Mouse (Mus musculus): Measurements from ENCODE around the gene Cytip. TPM values are rescaled to one million over a fixed set of nuclear protein-coding genes. Genes with fewer than 3 reads are reported as not detected.

Gene Cytip
- polyA plus RNA-seq, 1 experiment from 2014 or later, result 3.2 TPM

- DNase-seq (ENCODE audit: low spot score) (no peak), ATAC-seq (ENCODE audit: low read depth) (no peak)
- Histone ChIP-seq H3K4me3 (ENCODE audit: low read depth, low read length) (no peak overlapping the region), H3K9ac (ENCODE audit: low read depth, low read length) (no peak overlapping the region), H3K36me3 (ENCODE audit: control insufficient read depth, insufficient read depth, low read length) (no peaks in the 10 kb centered on the region), H3K4me2 (ENCODE audit: low read depth, low read length) (no peak overlapping the region), H3K9me3 (ENCODE audit: control insufficient read depth, low read length) (no peaks in the 10 kb centered on the region), H3K27ac (replicated peaks; ENCODE audit: low read depth, low read length) (no peak overlapping the region), H3K4me1 (ENCODE audit: control insufficient read depth, insufficient read depth, low read length) (no peaks in the 10 kb centered on the region), H3K27me3 (replicated peaks; ENCODE audit: control insufficient read depth, insufficient read depth, low read length) (no peaks in the 10 kb centered on the region)
- WGBS, result 63% methylated on average over 5 of the region's 5 CpGs
Measured at GRCm38 (mm10) chr2:58158539-58158938, 36.8 kb downstream of the Cytip start.

- ATAC-seq (ENCODE audit: low read depth) (no peak), DNase-seq (ENCODE audit: low spot score) (no peak)
- Histone ChIP-seq H3K27ac (replicated peaks; ENCODE audit: low read depth, low read length) (no peak overlapping the region), H3K4me3 (ENCODE audit: low read depth, low read length) (no peak overlapping the region), H3K9ac (ENCODE audit: low read depth, low read length) (no peak overlapping the region), H3K36me3 (ENCODE audit: control insufficient read depth, insufficient read depth, low read length) (no peaks in the 10 kb centered on the region), H3K4me1 (ENCODE audit: control insufficient read depth, insufficient read depth, low read length) (no peaks in the 10 kb centered on the region), H3K27me3 (replicated peaks; ENCODE audit: control insufficient read depth, insufficient read depth, low read length) (no peaks in the 10 kb centered on the region), H3K9me3 (ENCODE audit: control insufficient read depth, low read length) (no peaks in the 10 kb centered on the region), H3K4me2 (ENCODE audit: low read depth, low read length) (no peak overlapping the region)
- 63% methylated on average over 2 of the region's 2 CpGs for WGBS
Measured at GRCm38 (mm10) chr2:58158107-58158506, 37.2 kb downstream of the Cytip start.

GRCm38 (mm10) chr2:58157466-58157865 is 37.9 kb downstream of the Cytip start:
- 92% methylated on average over 5 of the region's 5 CpGs for WGBS
- no peak overlapping the region for H3K4me2 ChIP-seq (ENCODE audit: low read depth, low read length)
- H3K9me3 ChIP-seq (ENCODE audit: control insufficient read depth, low read length), result no peaks in the 10 kb centered on the region
- H3K9ac ChIP-seq (ENCODE audit: low read depth, low read length), result no peak overlapping the region
- ATAC-seq (ENCODE audit: low read depth) (no peak), DNase-seq (ENCODE audit: low spot score) (no peak)
- no peak overlapping the region for H3K4me3 ChIP-seq (ENCODE audit: low read depth, low read length)
- H3K27me3 ChIP-seq (replicated peaks; ENCODE audit: control insufficient read depth, insufficient read depth, low read length), result no peaks in the 10 kb centered on the region
- H3K27ac ChIP-seq (replicated peaks; ENCODE audit: low read depth, low read length), result no peak overlapping the region
- H3K36me3 ChIP-seq (ENCODE audit: control insufficient read depth, insufficient read depth, low read length), result no peaks in the 10 kb centered on the region
- no peaks in the 10 kb centered on the region for H3K4me1 ChIP-seq (ENCODE audit: control insufficient read depth, insufficient read depth, low read length)

GRCm38 (mm10) chr2:58156495-58157392 is 38.6 kb downstream of the Cytip start:
- 74% methylated on average over 5 of the region's 5 CpGs for WGBS
- no peaks in the 10 kb centered on the region for H3K4me1 ChIP-seq (ENCODE audit: control insufficient read depth, insufficient read depth, low read length)
- peak; percentile 70; the same call in 1 of the 2 replicates for ATAC-seq (ENCODE audit: low read depth)
- no peak overlapping the region for H3K27ac ChIP-seq (replicated peaks; ENCODE audit: low read depth, low read length)
- H3K27me3 ChIP-seq (replicated peaks; ENCODE audit: control insufficient read depth, insufficient read depth, low read length), result no peaks in the 10 kb centered on the region
- no peak overlapping the region for H3K9ac ChIP-seq (ENCODE audit: low read depth, low read length)
- H3K36me3 ChIP-seq (ENCODE audit: control insufficient read depth, insufficient read depth, low read length), result no peaks in the 10 kb centered on the region
- H3K4me3 ChIP-seq (ENCODE audit: low read depth, low read length), result no peak overlapping the region
- peak; percentile 47 for DNase-seq (ENCODE audit: low spot score)
- H3K4me2 ChIP-seq (ENCODE audit: low read depth, low read length), result no peak overlapping the region
- H3K9me3 ChIP-seq (ENCODE audit: control insufficient read depth, low read length), result no peaks in the 10 kb centered on the region

- no peaks in the 10 kb centered on the region for H3K36me3 ChIP-seq (ENCODE audit: control insufficient read depth, insufficient read depth, low read length)
- no peak overlapping the region for H3K9ac ChIP-seq (ENCODE audit: low read depth, low read length)
- ATAC-seq (ENCODE audit: low read depth) (no peak), DNase-seq (ENCODE audit: low spot score) (no peak)
- 87% methylated on average over 5 of the region's 5 CpGs for WGBS
- H3K9me3 ChIP-seq (ENCODE audit: control insufficient read depth, low read length), result no peaks in the 10 kb centered on the region
- H3K27ac ChIP-seq (replicated peaks; ENCODE audit: low read depth, low read length), result no peak overlapping the region
- H3K4me3 ChIP-seq (ENCODE audit: low read depth, low read length), result no peak overlapping the region
- no peaks in the 10 kb centered on the region for H3K4me1 ChIP-seq (ENCODE audit: control insufficient read depth, insufficient read depth, low read length)
- H3K27me3 ChIP-seq (replicated peaks; ENCODE audit: control insufficient read depth, insufficient read depth, low read length), result no peaks in the 10 kb centered on the region
- H3K4me2 ChIP-seq (ENCODE audit: low read depth, low read length), result no peak overlapping the region
Measured at GRCm38 (mm10) chr2:58156108-58156415, 39.3 kb downstream of the Cytip start.

- Histone ChIP-seq H3K9me3 (ENCODE audit: control insufficient read depth, low read length) (no peaks in the 10 kb centered on the region), H3K4me2 (ENCODE audit: low read depth, low read length) (no peak overlapping the region), H3K4me1 (ENCODE audit: control insufficient read depth, insufficient read depth, low read length) (no peaks in the 10 kb centered on the region), H3K4me3 (ENCODE audit: low read depth, low read length) (no peak overlapping the region), H3K27me3 (replicated peaks; ENCODE audit: control insufficient read depth, insufficient read depth, low read length) (no peaks in the 10 kb centered on the region), H3K9ac (ENCODE audit: low read depth, low read length) (no peak overlapping the region), H3K36me3 (ENCODE audit: control insufficient read depth, insufficient read depth, low read length) (no peaks in the 10 kb centered on the region), H3K27ac (replicated peaks; ENCODE audit: low read depth, low read length) (no peak overlapping the region)
- ATAC-seq (ENCODE audit: low read depth) (no peak), DNase-seq (ENCODE audit: low spot score) (peak; percentile 56)
- WGBS, result 73% methylated on average over 7 of the region's 7 CpGs
Measured at GRCm38 (mm10) chr2:58155271-58156107, 39.8 kb downstream of the Cytip start.

GRCm38 (mm10) chr2:58154555-58154954 is 40.8 kb downstream of the Cytip start:
- no peak overlapping the region for H3K27ac ChIP-seq (replicated peaks; ENCODE audit: low read depth, low read length)
- H3K9ac ChIP-seq (ENCODE audit: low read depth, low read length), result no peak overlapping the region
- no peak overlapping the region for H3K4me3 ChIP-seq (ENCODE audit: low read depth, low read length)
- no peaks in the 10 kb centered on the region for H3K9me3 ChIP-seq (ENCODE audit: control insufficient read depth, low read length)
- no peaks in the 10 kb centered on the region for H3K27me3 ChIP-seq (replicated peaks; ENCODE audit: control insufficient read depth, insufficient read depth, low read length)
- no peaks in the 10 kb centered on the region for H3K4me1 ChIP-seq (ENCODE audit: control insufficient read depth, insufficient read depth, low read length)
- DNase-seq (ENCODE audit: low spot score) (no peak), ATAC-seq (ENCODE audit: low read depth) (no peak)
- no peaks in the 10 kb centered on the region for H3K36me3 ChIP-seq (ENCODE audit: control insufficient read depth, insufficient read depth, low read length)
- 83% methylated on average over 1 of the region's 1 CpGs for WGBS
- H3K4me2 ChIP-seq (ENCODE audit: low read depth, low read length), result no peak overlapping the region

GRCm38 (mm10) chr2:58153742-58154141 is 41.6 kb downstream of the Cytip start:
- H3K27ac ChIP-seq (replicated peaks; ENCODE audit: low read depth, low read length), result no peak overlapping the region
- DNase-seq (ENCODE audit: low spot score) (no peak), ATAC-seq (ENCODE audit: low read depth) (no peak)
- H3K4me2 ChIP-seq (ENCODE audit: low read depth, low read length), result no peak overlapping the region
- no peak overlapping the region for H3K9ac ChIP-seq (ENCODE audit: low read depth, low read length)
- no peaks in the 10 kb centered on the region for H3K36me3 ChIP-seq (ENCODE audit: control insufficient read depth, insufficient read depth, low read length)
- H3K4me3 ChIP-seq (ENCODE audit: low read depth, low read length), result no peak overlapping the region
- no peaks in the 10 kb centered on the region for H3K4me1 ChIP-seq (ENCODE audit: control insufficient read depth, insufficient read depth, low read length)
- 77% methylated on average over 7 of the region's 7 CpGs for WGBS
- no peaks in the 10 kb centered on the region for H3K27me3 ChIP-seq (replicated peaks; ENCODE audit: control insufficient read depth, insufficient read depth, low read length)
- H3K9me3 ChIP-seq (ENCODE audit: control insufficient read depth, low read length), result no peaks in the 10 kb centered on the region

Data from embryonic facial prominence, embryonic 14.5 days (tissue).